Mouse (Mus musculus) C2C12 (cell line): ENCODE results near the gene Clnk. TPM values are rescaled to one million over a fixed set of nuclear protein-coding genes. Genes with fewer than 3 reads are reported as not detected.

ENCODE experiments used
- H3K27me3 ChIP-seq: one replicate; pipeline ENCODE4 v1.6.1; 2011; ENCODE audit not compliant: control insufficient read depth, insufficient read depth, insufficient read length
- H3K36me3 ChIP-seq: one replicate; pipeline ENCODE4 v1.6.1; 2011; ENCODE audit not compliant: control insufficient read depth, insufficient read depth
- H3K4me3 ChIP-seq: one replicate; pipeline ENCODE4 v1.5.1; 2011; ENCODE audit warnings: mild to moderate bottlenecking, control low read depth; ENCODE audit not compliant: poor library complexity, insufficient read depth, severe bottlenecking
- H3K79me2 ChIP-seq: one replicate; pipeline ENCODE4 v1.6.1; 2011; ENCODE audit not compliant: control insufficient read depth, insufficient read depth
- H3K79me3 ChIP-seq: one replicate; pipeline ENCODE4 v1.6.1; 2011; ENCODE audit warnings: low read depth, control low read depth
- H3ac ChIP-seq: one replicate; pipeline ENCODE3; 2011; ENCODE audit warnings: low read depth; ENCODE audit not compliant: control insufficient read depth, insufficient read length
- CEBPB ChIP-seq: IDR thresholded peaks from one replicate; pipeline ENCODE4 v1.6.1; 2011; ENCODE audit warnings: low read depth, mild to moderate bottlenecking, control low read depth, moderate library complexity
- CTCF ChIP-seq: IDR thresholded peaks from one replicate; pipeline ENCODE4 v1.5.1; 2011; ENCODE audit not compliant: control insufficient read depth, insufficient read depth, insufficient read length
- FOSL1 ChIP-seq: IDR thresholded peaks from one replicate; pipeline ENCODE4 v1.8.0; 2011; ENCODE audit warnings: mild to moderate bottlenecking, low read length; ENCODE audit not compliant: poor library complexity, insufficient read depth, severe bottlenecking
- MAX ChIP-seq: IDR thresholded peaks from one replicate; pipeline ENCODE4 v1.6.1; 2011; ENCODE audit warnings: mild to moderate bottlenecking, control low read depth
- MYOD1 ChIP-seq: IDR thresholded peaks from one replicate; pipeline ENCODE4 v1.6.1; 2011; ENCODE audit warnings: low read depth; ENCODE audit not compliant: control insufficient read depth, insufficient read length
- MYOG ChIP-seq: IDR thresholded peaks from one replicate; pipeline ENCODE4 v1.6.1; 2011; ENCODE audit not compliant: control insufficient read depth, insufficient read length; ENCODE audit errors: extremely low read depth
- USF1 ChIP-seq: IDR thresholded peaks from one replicate; pipeline ENCODE4 v1.6.1; 2011; ENCODE audit warnings: low read depth, mild to moderate bottlenecking, control low read depth, moderate library complexity
- polyA plus RNA-seq: library from polyadenylated mRNA; unstranded; fragments of >200 nt; fragmentation: generic; extraction: Trizol; gene quantifications from one replicate; pipeline ENCODE4 v1.2.1, GENCODE M21; 2012; ENCODE audit warnings: missing spikeins

Clnk gene
- polyA plus RNA-seq, 1 experiment: not detected

GRCm38 (mm10) chr5:38787851-38788520, 88.6 kb downstream of the Clnk start:
- no peak for TF ChIP-seq CTCF
- TF ChIP-seq MYOG: no peak
- TF ChIP-seq FOSL1: no peak
- TF ChIP-seq MAX: no peak
- no peak for TF ChIP-seq CEBPB
- no peak for TF ChIP-seq MYOD1
- no peak for TF ChIP-seq USF1
- Histone ChIP-seq H3ac (no peak overlapping the region), H3K36me3 (no peaks in the 10 kb centered on the region), H3K27me3 (no peaks in the 10 kb centered on the region), H3K79me3 (no peaks in the 10 kb centered on the region), H3K79me2 (no peaks in the 10 kb centered on the region), H3K4me3 (no peak overlapping the region)

- TF ChIP-seq CEBPB: no peak
- TF ChIP-seq FOSL1: no peak
- no peak for TF ChIP-seq CTCF
- TF ChIP-seq MYOG: no peak
- no peak overlapping the region for H3ac ChIP-seq
- H3K36me3 ChIP-seq: no peaks in the 10 kb centered on the region
Measured at GRCm38 (mm10) chr5:38786126-38786525, 90.5 kb downstream of the Clnk start.

GRCm38 (mm10) chr5:38785686-38786085, 90.9 kb downstream of the Clnk start:
- H3K36me3 ChIP-seq: no peaks in the 10 kb centered on the region
- H3ac ChIP-seq: no peak overlapping the region
- no peak for TF ChIP-seq MYOG
- no peak for TF ChIP-seq FOSL1
- TF ChIP-seq USF1: no peak
- TF ChIP-seq MAX: no peak
- no peak for TF ChIP-seq CTCF
- TF ChIP-seq CEBPB: peak; percentile 49
- H3K79me2 ChIP-seq: no peaks in the 10 kb centered on the region
- H3K27me3 ChIP-seq: no peaks in the 10 kb centered on the region
- no peaks in the 10 kb centered on the region for H3K79me3 ChIP-seq
- H3K4me3 ChIP-seq: no peak overlapping the region

More at GRCm38 (mm10) chr5:38786126-38786525, 90.5 kb downstream of the Clnk start:
- no peaks in the 10 kb centered on the region for H3K79me2 ChIP-seq
- H3K4me3 ChIP-seq: no peak overlapping the region
- no peaks in the 10 kb centered on the region for H3K27me3 ChIP-seq
- no peaks in the 10 kb centered on the region for H3K79me3 ChIP-seq

- Histone ChIP-seq H3K79me3 (no peaks in the 10 kb centered on the region), H3K79me2 (no peaks in the 10 kb centered on the region), H3K4me3 (no peak overlapping the region), H3ac (no peak overlapping the region), H3K27me3 (no peaks in the 10 kb centered on the region), H3K36me3 (no peaks in the 10 kb centered on the region)
- TF ChIP-seq USF1 (no peak), CTCF (peak; percentile 34)
Measured at GRCm38 (mm10) chr5:38781813-38782212, 94.8 kb downstream of the Clnk start.

GRCm38 (mm10) chr5:38780631-38781030, 96.0 kb downstream of the Clnk start:
- no peaks in the 10 kb centered on the region for H3K79me2 ChIP-seq
- H3K36me3 ChIP-seq: no peaks in the 10 kb centered on the region
- H3K27me3 ChIP-seq: no peaks in the 10 kb centered on the region
- no peaks in the 10 kb centered on the region for H3K79me3 ChIP-seq
- H3K4me3 ChIP-seq: no peak overlapping the region
- no peak for TF ChIP-seq MAX
- no peak for TF ChIP-seq MYOG
- no peak for TF ChIP-seq CTCF
- TF ChIP-seq MYOD1: no peak
- no peak for TF ChIP-seq FOSL1
- TF ChIP-seq USF1: no peak
- no peak for TF ChIP-seq CEBPB
- H3ac ChIP-seq: no peak overlapping the region

GRCm38 (mm10) chr5:38780045-38780444, 96.6 kb downstream of the Clnk start:
- no peak overlapping the region for H3ac ChIP-seq
- H3K79me3 ChIP-seq: no peaks in the 10 kb centered on the region
- H3K4me3 ChIP-seq: no peak overlapping the region
- no peak for TF ChIP-seq CTCF
- TF ChIP-seq MYOD1: no peak
- TF ChIP-seq CEBPB: no peak
- TF ChIP-seq USF1: no peak
- no peak for TF ChIP-seq MYOG
- TF ChIP-seq FOSL1: no peak
- no peak for TF ChIP-seq MAX
- H3K36me3 ChIP-seq: no peaks in the 10 kb centered on the region
- H3K27me3 ChIP-seq: no peaks in the 10 kb centered on the region
- no peaks in the 10 kb centered on the region for H3K79me2 ChIP-seq
